Mouse (Mus musculus) hindbrain, embryonic 14.5 days (tissue): Measurements from ENCODE around the gene Scfd2. TPM values are rescaled to one million over a fixed set of nuclear protein-coding genes. Genes with fewer than 3 reads are reported as not detected.

Experiments
- ATAC-seq: fragments of 200-750 bp; cut with Nextera tagmentation; 2 replicates; pipeline ENCODE4 v1.8.0; 2017; ENCODE audit warnings: moderate number of reproducible peaks, mild to moderate bottlenecking, moderate TSS enrichment, moderate library complexity; ENCODE audit not compliant: low FRiP score
- DNase-seq: peaks from one replicate; pipeline ENCODE4 v3.0.0-alpha.2; 2015; ENCODE audit warnings: low spot score
- H3K27ac ChIP-seq: fragments of 300-500 bp; sonication (generic); 2 replicates; pipeline ENCODE4 v1.5.1; 2014; ENCODE audit warnings: mild to moderate bottlenecking, moderate library complexity
- H3K27me3 ChIP-seq: fragments of 300-500 bp; sonication (generic); 2 replicates; pipeline ENCODE4 v1.6.1; 2014; ENCODE audit warnings: mild to moderate bottlenecking, low read length, mixed read lengths; ENCODE audit not compliant: control insufficient read depth, insufficient read depth
- H3K36me3 ChIP-seq: fragments of 300-500 bp; sonication (generic); replicated peaks from 2 replicates; pipeline ENCODE4 v1.6.1; 2014; ENCODE audit not compliant: control insufficient read depth, insufficient read depth
- H3K4me1 ChIP-seq: fragments of 300-500 bp; sonication (generic); replicated peaks from 2 replicates; pipeline ENCODE4 v1.6.1; 2014; ENCODE audit warnings: antibody characterized with exemption, low read length, mixed read lengths; ENCODE audit not compliant: control insufficient read depth, insufficient read depth
- H3K4me2 ChIP-seq: fragments of 300-500 bp; sonication (generic); replicated peaks from 2 replicates; pipeline ENCODE4 v1.6.1; 2014; ENCODE audit warnings: mild to moderate bottlenecking, moderate library complexity
- H3K4me3 ChIP-seq: fragments of 300-500 bp; sonication (generic); replicated peaks from 2 replicates; pipeline ENCODE4 v1.5.1; 2014; ENCODE audit warnings: mild to moderate bottlenecking, low read length
- H3K9ac ChIP-seq: fragments of 300-500 bp; sonication (generic); 2 replicates; pipeline ENCODE4 v1.6.1; 2014
- H3K9me3 ChIP-seq: fragments of 300-500 bp; sonication (generic); 2 replicates; pipeline ENCODE4 v1.6.1; 2016; ENCODE audit warnings: low read length; ENCODE audit not compliant: control insufficient read depth
- WGBS: fragments of 180-500 bp; shearing (Covaris S2); extraction: QIAGEN DNeasy Blood & Tissue Kit; methylation state at CpG from one replicate; pipeline ENCODE4 v1.1.7; 2014; 5-methylcytosine and 5-hydroxymethylcytosine counted together
- polyA plus RNA-seq: library from polyadenylated mRNA; unstranded; fragments of >200 nt; fragmentation: Nextera tagmentation; extraction: Ambion mirVana; gene quantifications from 2 replicates; pipeline ENCODE4 v1.2.1, GENCODE M21; 2014

Scfd2 gene
- polyA plus RNA-seq, 1 experiment from 2014 or later, result 18.8 TPM

DNA sequence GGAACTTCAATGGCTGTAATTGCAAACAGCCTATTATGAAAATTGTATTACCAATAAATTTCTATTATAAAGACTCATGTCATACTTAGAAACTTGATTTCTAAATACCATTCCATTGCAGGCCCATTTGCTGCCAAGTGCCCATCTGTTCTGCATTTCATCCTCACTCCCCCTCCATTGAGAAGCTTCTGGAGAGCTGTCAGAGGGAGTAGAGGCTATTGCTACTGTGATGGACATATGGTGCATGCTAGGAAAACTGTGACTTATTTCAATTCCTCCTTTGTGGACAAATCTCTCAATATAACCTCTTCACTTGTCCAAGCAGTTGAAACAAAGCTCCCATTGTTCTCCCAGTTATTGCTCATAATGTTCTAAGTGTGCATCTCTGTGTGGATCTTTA is 19.9 kb downstream of the Scfd2 start:
- no peak overlapping the region for H3K27ac ChIP-seq
- H3K9me3 ChIP-seq, result no peaks in the 10 kb centered on the region
- no peaks in the 10 kb centered on the region for H3K36me3 ChIP-seq
- H3K4me1 ChIP-seq, result no peaks in the 10 kb centered on the region
- DNase-seq, result no peak
- H3K27me3 ChIP-seq, result no peaks in the 10 kb centered on the region
- H3K9ac ChIP-seq, result no peak overlapping the region
- H3K4me2 ChIP-seq, result no peak overlapping the region
- no peak overlapping the region for H3K4me3 ChIP-seq
- no peak for ATAC-seq

DNA sequence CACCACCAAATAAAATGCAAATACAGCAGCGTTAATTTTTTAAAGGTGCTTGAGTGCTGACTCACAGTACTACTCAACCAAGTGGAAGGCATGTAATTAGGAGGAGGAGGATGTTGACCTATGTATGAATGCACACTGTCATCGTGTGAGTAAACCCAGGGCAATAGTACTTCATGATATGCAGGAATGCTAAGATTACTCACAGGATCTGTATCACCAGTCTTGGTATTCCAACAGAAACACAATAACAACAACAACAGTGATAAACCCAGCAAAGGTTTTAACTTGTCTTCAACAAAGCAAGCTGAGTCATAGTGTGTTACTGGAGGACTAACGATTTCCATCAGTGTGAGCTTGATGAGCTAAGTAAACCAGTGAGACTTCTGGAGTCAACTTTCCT is 38.9 kb downstream of the Scfd2 start:
- 91% methylated on average over 3 of the region's 3 CpGs for WGBS
- no peaks in the 10 kb centered on the region for H3K27me3 ChIP-seq
- no peak overlapping the region for H3K4me2 ChIP-seq
- no peak overlapping the region for H3K4me3 ChIP-seq
- no peak overlapping the region for H3K27ac ChIP-seq
- H3K9ac ChIP-seq, result no peak overlapping the region
- no peaks in the 10 kb centered on the region for H3K9me3 ChIP-seq
- DNase-seq, result no peak
- no peak for ATAC-seq
- no peaks in the 10 kb centered on the region for H3K36me3 ChIP-seq
- H3K4me1 ChIP-seq, result no peaks in the 10 kb centered on the region

DNA sequence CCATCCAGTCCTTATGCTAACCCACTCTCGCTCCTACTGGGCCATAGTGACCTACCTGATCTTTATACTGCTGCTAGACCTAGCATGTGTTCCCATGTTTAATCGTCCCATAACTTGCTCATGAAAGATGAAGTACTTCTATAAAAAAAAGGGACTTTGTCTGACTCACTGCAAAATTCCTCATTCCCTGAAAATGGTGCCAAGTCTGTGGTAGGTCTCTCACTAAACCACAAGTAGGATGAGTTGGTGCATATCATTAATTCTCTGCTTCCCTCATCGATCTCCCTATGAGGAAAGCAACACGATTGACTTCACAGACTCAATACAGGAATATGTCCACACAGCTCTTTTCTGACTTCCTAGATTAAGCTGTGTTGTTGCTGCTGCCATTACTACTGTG is 46.9 kb downstream of the Scfd2 start:
- Histone ChIP-seq H3K9ac (no peak overlapping the region), H3K9me3 (no peaks in the 10 kb centered on the region), H3K4me1 (0 out of 2 replicates have a peak, but pooled peaks cover 4% of the 10 kb centered on the region), H3K4me2 (no peak overlapping the region), H3K27me3 (no peaks in the 10 kb centered on the region), H3K4me3 (no peak overlapping the region), H3K36me3 (no peaks in the 10 kb centered on the region), H3K27ac (no peak overlapping the region)
- no peak for ATAC-seq
- DNase-seq, result no peak
- WGBS, result 89% methylated on average over 4 of the region's 4 CpGs

DNA sequence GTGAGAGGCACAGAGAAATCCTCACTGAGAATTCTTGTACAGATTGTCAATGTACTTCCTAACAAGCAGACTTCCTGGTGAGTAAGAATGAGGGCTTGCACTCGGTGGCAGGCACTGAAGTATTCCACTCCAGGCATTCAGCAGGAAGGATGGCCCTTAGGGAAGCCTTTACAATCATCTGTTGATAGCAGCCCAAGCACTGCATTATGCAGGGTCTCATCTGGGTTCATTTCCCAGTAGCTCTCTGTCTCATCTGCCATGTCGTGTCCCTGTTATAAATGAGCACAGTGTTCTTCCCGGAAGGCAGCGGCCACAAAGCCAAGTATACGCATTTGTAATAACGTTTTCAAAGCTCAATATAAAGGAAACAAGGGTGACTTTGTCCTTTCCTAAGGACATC is 48.9 kb downstream of the Scfd2 start:
- H3K9ac ChIP-seq, result no peak overlapping the region
- no peak overlapping the region for H3K27ac ChIP-seq
- no peaks in the 10 kb centered on the region for H3K36me3 ChIP-seq
- no peaks in the 10 kb centered on the region for H3K9me3 ChIP-seq
- H3K27me3 ChIP-seq, result no peaks in the 10 kb centered on the region
- no peak overlapping the region for H3K4me3 ChIP-seq
- DNase-seq (peak; percentile 28), ATAC-seq (no peak)
- 0 out of 2 replicates have a peak, but pooled peaks cover 4% of the 10 kb centered on the region for H3K4me1 ChIP-seq
- no peak overlapping the region for H3K4me2 ChIP-seq
- 24% methylated on average over 6 of the region's 6 CpGs for WGBS

DNA sequence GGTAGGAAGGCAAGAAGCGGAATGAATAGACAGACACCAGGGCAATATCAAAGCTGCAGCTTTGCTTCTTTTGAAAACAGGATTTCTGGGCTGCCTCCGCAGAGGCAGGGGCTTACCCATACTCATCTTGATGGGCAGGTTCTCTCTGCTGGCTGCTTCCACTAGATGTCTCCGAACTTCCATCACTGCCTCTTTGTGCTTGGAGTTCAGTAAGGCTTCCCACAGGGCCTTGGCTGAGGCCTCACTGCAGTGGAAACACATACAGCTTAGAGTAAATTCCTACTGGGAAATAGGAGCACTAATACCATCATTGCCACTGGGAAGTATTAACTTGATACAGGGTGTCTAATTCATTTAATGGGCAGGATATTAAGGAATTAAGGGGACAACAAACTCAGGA is 49.5 kb downstream of the Scfd2 start:
- Histone ChIP-seq H3K9me3 (no peaks in the 10 kb centered on the region), H3K4me3 (no peak overlapping the region), H3K27me3 (no peaks in the 10 kb centered on the region), H3K27ac (no peak overlapping the region), H3K9ac (no peak overlapping the region), H3K4me1 (0 out of 2 replicates have a peak, but pooled peaks cover 4% of the 10 kb centered on the region), H3K36me3 (no peaks in the 10 kb centered on the region), H3K4me2 (no peak overlapping the region)
- ATAC-seq, result no peak
- peak; percentile 32 for DNase-seq
- 69% methylated on average over 3 of the region's 3 CpGs for WGBS

DNA sequence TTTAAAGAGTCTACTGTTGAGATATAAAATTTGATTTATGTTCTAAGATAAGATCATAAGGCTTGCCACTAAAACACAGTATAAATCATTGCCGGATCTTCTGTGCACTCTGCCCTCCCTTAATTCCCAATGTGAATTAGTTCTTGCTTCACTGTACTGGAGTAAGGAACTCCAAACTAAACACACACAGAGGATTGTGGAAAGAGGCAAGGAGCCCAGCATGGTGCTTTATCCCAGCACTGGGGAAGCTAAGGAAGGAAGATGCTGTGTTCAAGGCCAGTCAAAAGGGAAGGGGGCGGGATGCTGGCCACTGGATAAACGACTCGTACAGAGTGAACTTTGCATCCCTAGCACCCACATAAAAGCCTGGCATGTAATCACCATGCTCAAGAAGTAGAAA is 51.1 kb downstream of the Scfd2 start:
- Histone ChIP-seq H3K9me3 (no peaks in the 10 kb centered on the region), H3K27ac (no peak overlapping the region), H3K27me3 (no peaks in the 10 kb centered on the region), H3K4me3 (no peak overlapping the region), H3K36me3 (no peaks in the 10 kb centered on the region), H3K9ac (no peak overlapping the region), H3K4me2 (no peak overlapping the region), H3K4me1 (0 out of 2 replicates have a peak, but pooled peaks cover 4% of the 10 kb centered on the region)
- ATAC-seq (no peak), DNase-seq (no peak)
- WGBS, result 85% methylated on average over 4 of the region's 4 CpGs

DNA sequence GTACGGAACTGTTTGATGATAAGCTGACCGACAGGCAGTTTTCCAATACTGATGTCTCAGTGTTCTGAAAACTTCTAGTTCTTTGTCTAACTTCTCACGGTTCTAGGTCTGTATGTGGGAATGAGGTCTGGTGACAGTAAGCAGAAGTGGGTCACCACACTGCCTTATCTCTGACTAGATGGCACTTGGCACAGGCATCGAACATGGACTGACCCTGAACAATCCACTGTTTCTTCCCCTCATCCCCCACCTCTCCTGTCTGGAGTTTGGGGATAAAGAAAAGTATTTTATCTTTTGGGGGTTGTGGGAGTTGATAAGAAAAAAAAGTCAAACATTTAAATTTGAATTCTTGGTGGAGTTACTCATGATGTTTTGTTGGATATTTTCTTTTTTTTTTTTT is 51.6 kb downstream of the Scfd2 start:
- H3K9ac ChIP-seq, result no peak overlapping the region
- no peak overlapping the region for H3K4me3 ChIP-seq
- H3K36me3 ChIP-seq, result no peaks in the 10 kb centered on the region
- H3K9me3 ChIP-seq, result no peaks in the 10 kb centered on the region
- H3K27me3 ChIP-seq, result no peaks in the 10 kb centered on the region
- H3K4me1 ChIP-seq, result 0 out of 2 replicates have a peak, but pooled peaks cover 4% of the 10 kb centered on the region
- ATAC-seq (no peak), DNase-seq (no peak)
- H3K27ac ChIP-seq, result no peak overlapping the region
- 82% methylated on average over 4 of the region's 4 CpGs for WGBS
- H3K4me2 ChIP-seq, result no peak overlapping the region

DNA sequence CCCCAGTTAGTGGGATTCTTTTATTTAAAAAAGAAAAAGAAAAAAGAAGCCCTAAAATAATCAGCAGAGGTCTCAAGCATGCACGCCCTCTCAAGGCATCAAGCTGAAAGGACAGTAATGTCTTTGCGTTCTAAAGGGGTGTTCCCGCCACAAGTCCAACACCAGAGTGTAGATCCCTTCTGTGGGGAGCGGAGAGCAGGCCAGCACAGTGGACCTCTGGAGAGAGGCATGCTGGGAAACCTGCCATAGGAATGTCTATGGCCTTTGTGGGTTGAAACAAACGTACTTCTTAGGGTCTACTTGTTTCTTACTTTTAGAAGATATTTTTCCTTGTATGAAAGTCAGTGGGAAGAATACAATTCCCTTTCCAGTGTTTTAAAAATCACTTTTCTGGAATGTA is 52.4 kb downstream of the Scfd2 start:
- H3K4me2 ChIP-seq, result no peak overlapping the region
- 0 out of 2 replicates have a peak, but pooled peaks cover 4% of the 10 kb centered on the region for H3K4me1 ChIP-seq
- 74% methylated on average over 5 of the region's 5 CpGs for WGBS
- no peak for DNase-seq
- ATAC-seq, result no peak
- no peaks in the 10 kb centered on the region for H3K27me3 ChIP-seq
- no peak overlapping the region for H3K9ac ChIP-seq
- no peaks in the 10 kb centered on the region for H3K36me3 ChIP-seq
- no peak overlapping the region for H3K4me3 ChIP-seq
- no peak overlapping the region for H3K27ac ChIP-seq
- no peaks in the 10 kb centered on the region for H3K9me3 ChIP-seq

DNA sequence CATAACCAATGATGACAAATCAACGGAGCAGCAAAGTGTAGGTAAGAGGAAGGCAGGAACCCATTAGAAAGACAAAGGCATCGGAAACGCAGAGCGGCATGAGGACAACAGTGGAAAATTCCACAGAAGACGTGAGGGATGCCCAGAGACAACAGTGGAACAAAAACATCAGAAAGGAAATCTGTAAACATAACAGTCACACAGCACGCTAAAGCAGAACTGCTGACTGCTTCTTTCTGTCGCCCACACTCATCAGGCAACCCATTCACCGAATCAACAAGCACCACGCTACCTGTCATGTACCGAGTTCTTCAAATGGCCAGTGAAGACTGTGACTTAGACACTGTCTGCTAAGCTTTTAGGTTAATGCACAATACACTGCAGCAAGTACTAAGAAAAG is 55.0 kb downstream of the Scfd2 start:
- no peak for DNase-seq
- Histone ChIP-seq H3K4me2 (no peak overlapping the region), H3K4me3 (no peak overlapping the region), H3K36me3 (no peaks in the 10 kb centered on the region), H3K27ac (no peak overlapping the region), H3K4me1 (no peaks in the 10 kb centered on the region), H3K9ac (no peak overlapping the region), H3K27me3 (no peaks in the 10 kb centered on the region), H3K9me3 (no peaks in the 10 kb centered on the region)
- ATAC-seq, result no peak
- WGBS, result 82% methylated on average over 10 of the region's 10 CpGs

DNA sequence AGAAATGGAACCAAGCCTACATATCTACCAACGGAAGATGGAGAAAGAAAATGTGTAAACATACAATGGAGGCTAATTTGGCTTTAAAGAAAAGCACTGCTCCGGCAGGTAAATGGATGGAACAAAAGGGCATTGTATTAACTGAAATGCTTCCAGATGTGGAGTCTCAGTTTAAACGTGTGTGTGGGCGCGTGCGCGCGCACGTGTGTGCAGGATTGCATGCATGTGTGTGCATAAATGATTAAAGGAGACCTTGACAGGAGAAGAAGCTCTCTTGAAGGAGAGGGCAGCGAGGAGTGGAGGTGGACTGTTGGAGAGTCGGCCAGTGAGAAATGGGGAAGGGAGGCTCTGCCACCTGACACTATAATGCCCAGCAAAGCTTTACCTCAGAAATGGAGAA is 58.4 kb downstream of the Scfd2 start:
- Histone ChIP-seq H3K4me3 (no peak overlapping the region), H3K27ac (no peak overlapping the region), H3K4me2 (no peak overlapping the region), H3K27me3 (no peaks in the 10 kb centered on the region), H3K4me1 (no peaks in the 10 kb centered on the region), H3K9me3 (no peaks in the 10 kb centered on the region), H3K36me3 (no peaks in the 10 kb centered on the region), H3K9ac (no peak overlapping the region)
- DNase-seq (no peak), ATAC-seq (no peak)
- 90% methylated on average over 11 of the region's 11 CpGs for WGBS
